Mouse (Mus musculus) megakaryocyte, embryonic 14.5 days (primary cell): ENCODE results near the gene 4931429L15Rik.

ENCODE experiments used
- FLI1 ChIP-seq: IDR thresholded peaks from 2 replicates; pipeline ENCODE4 v1.6.1; 2012; ENCODE audit warnings: low read length, inconsistent platforms, mixed read lengths
- GATA1 ChIP-seq: IDR thresholded peaks from 3 replicates; pipeline ENCODE4 v1.6.1; 2012; ENCODE audit warnings: mixed read lengths, low read length, inconsistent platforms, borderline replicate concordance

- no peak for TF ChIP-seq FLI1
- no peak for TF ChIP-seq GATA1
Measured at GRCm38 (mm10) chr9:46329250-46329648, 9.5 kb upstream of the 4931429L15Rik start.
